Mouse (Mus musculus) embryonic facial prominence, embryonic 11.5 days (tissue): ENCODE results near the gene Pof1b. TPM values are rescaled to one million over a fixed set of nuclear protein-coding genes. Genes with fewer than 3 reads are reported as not detected.

Experiments used
- polyA plus RNA-seq: library from polyadenylated mRNA; unstranded; fragments of >200 nt; fragmentation: Nextera tagmentation; extraction: Ambion mirVana; gene quantifications from 2 replicates; pipeline ENCODE4 v1.2.1, GENCODE M21; 2014

The Pof1b gene
- polyA plus RNA-seq, 1 experiment from 2014 or later = 0.17 TPM

Other genes starting within 250 kb of the Pof1b start
- not detected in 2 replicates for gene 2010106E10Rik, start 203.4 kb downstream of the Pof1b start, polyA plus RNA-seq
- 21.3 and 21.8 TPM in 2 replicates for gene Zfp711, start 98.1 kb downstream of the Pof1b start, polyA plus RNA-seq